Mouse (Mus musculus): ENCODE results near the gene Themis2. TPM values are rescaled to one million over a fixed set of nuclear protein-coding genes. Genes with fewer than 3 reads are reported as not detected.
A peak's percentile ranks its signal among the peaks of the same experiment; 100 is the strongest.

Gene Themis2
- total RNA-seq (2021) = under 1 TPM; 0.61 to 0.66 TPM

DNA sequence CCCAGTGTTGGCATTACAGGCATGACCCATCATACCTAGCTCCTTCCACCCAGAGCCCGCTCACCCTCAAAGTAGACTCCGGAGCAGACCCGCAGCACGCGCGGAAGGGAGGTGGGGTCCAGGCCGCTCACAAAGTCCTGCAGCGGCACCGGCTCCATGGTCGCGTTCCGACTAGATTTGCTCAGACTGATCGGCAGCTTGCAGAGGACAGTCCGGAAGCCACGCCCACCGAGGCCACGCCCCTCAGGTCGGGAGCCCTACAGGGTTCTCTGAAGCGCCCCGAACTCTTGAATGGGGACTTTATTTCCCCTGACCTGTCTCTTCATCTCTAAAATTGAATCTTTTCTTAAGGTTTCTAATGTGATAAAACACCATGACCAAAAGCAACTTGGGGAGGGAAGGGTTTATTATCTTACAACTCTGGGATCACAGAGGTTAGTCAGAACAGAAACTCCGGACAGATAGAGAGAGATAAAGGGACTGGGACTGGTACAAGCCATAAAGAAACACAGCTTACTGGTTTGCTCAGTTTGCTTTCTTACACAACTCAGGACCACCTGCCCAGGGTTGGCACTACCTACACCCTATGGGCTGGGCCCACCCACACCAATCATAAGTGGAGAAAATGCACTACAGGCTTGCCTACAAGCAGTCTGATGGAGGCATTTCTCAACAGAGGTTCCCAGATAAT is at the start of gene Themis2:
Themis2 (minus strand) TSS at position 192 of the 691 bp plus-strand sequence.
- peak in 1 of 2 experiments; percentile 25 for DNase-seq (ENCODE audit: extremely low spot score in 1 of 2, low spot score in 1 of 2)

DNA sequence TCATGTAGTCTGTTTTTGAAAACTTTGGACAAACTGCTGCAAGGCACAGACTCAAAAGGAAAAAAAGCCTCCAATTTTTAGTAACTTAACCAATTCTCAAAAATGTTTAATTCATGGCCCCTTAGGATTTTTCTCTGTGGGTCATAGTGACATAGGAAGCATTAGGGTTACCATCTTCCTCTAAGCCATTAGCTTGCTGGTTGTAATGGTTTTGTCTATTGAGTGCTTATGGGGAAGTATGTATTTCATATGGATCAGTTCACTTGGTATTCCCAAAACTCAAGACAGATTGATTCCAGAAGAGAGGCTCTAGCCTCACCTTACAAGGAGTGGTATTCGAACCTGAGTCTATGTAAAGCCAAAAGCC is 47.5 kb upstream of the Themis2 start:
- DNase-seq (ENCODE audit: extremely low spot score in 1 of 2, low spot score in 1 of 2) = no peak

- peak; percentile 79 to 80 for DNase-seq (ENCODE audit: extremely low spot score in 1 of 2, low spot score in 1 of 2)
Observed at GRCm38 (mm10) chr4:132842970-132843704, 47.0 kb upstream of the Themis2 start, which contains the start of gene Ppp1r8. Gene Ppp1r8 (minus strand): TSS chr4:132843169.

DNA sequence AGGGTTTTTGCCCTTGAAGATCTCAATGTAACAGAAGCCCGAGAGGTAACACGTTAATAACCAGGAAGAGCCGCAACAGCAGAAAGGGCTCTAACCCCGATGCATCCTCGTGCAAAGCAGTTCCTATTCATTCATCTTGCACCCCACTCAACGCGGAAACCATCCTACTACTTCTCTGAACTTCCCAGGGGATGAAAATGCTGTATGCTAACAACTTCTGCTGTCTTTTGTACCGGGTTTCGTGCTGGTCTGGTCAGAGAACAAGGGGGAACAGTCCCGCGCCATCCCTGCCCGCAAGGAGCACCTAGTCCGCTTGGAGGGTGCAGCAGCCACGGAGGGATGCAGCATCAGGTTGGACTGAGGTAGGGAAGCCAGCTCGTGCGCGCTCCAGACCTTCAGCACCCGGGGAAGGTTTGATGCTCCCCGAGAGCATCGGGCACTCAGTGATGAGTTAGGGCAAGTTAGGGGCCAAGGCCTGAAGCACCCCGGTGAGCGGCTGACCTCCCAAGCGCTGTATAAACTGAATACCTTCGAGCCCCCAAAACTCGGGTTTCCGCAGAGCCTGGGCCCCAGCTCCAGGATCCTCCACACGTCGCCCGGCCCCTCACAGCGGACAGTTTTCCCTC is 46.2 kb upstream of the Themis2 start:
- DNase-seq (ENCODE audit: extremely low spot score in 1 of 2, low spot score in 1 of 2) = peak; percentile 13 to 15

- DNase-seq (ENCODE audit: extremely low spot score in 1 of 2, low spot score in 1 of 2) = no peak
Observed at GRCm38 (mm10) chr4:132841493-132841892, 45.3 kb upstream of the Themis2 start.

DNA sequence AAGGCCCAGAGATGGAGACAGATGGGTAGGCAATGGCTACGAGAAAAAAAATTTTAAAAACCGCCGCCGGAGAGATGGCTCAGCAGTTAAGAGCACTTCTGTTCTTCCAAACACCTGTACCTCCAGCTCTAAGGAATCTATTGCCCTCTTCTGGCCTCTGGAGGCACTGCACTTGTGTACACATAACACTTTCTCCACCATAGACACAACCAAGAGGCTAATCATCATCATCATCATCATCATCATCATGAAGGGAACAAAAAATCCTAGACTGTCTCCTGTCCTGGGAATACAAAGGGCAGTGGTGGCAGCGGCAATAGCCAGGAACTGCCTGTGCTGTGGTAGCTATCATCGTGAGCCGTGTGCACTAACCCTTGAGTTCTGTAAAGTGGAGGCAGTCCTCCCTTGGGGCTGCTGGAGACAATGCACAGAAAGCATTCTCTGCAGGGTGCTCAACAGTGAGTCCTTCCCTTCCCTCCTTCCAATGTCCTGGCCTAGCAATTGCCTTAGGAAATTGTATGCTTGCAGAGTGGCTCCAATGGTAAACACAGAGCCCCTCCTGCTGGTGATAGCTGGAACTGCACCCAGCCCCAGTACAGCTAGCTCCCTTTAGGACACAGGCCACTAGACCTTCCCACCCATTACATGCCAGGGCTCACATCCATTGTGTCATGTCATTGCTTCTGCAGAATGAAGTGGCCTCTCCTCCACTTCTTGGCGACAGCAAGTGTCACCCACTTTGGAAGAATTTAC is 27.6 kb upstream of the Themis2 start:
- DNase-seq (ENCODE audit: extremely low spot score in 1 of 2, low spot score in 1 of 2) = peak; percentile 38 to 76

DNA sequence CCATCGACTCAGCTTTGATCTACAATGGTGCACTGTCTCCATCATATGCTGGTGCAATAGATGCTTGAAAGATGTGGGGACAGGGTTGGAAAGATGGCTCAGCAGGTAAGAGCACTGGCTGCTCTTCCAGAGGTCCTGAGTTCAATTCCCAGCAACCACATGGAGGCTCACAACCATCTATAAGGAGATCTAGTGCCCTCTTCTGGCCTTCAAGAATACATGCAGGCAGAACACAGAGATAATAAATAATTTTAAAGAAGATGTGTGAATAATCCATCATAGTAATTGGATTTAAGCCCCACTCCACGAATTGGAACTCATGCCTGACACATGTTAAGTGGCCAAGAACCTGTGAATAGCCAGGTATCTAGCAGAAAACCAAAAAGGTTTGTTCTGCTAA is 22.3 kb upstream of the Themis2 start:
- DNase-seq (ENCODE audit: extremely low spot score in 1 of 2, low spot score in 1 of 2) = no peak

- no peak for DNase-seq (ENCODE audit: extremely low spot score in 1 of 2, low spot score in 1 of 2)
Observed at GRCm38 (mm10) chr4:132816855-132817254, 20.7 kb upstream of the Themis2 start.

DNA sequence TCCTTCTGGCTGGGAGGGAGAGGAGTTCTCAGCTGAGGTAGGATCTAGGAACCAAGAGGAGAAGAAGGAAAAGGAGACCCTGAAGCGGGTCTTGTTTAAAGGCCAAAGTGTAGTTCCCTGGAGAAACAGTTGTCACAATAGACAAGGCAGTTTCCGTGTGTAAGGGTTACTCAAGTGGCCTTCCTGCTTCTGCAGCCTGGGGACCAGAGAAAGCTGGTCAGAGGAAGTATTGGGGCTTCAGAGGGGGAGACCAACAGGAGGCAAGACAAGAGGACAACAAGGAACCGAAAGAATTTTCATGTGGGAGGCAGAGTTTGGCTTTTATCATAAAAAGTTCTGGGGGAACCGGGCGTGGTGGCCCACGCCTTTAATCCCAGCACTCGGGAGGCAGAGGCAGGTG is 20.2 kb upstream of the Themis2 start:
- DNase-seq (ENCODE audit: extremely low spot score in 1 of 2, low spot score in 1 of 2) = no peak

GRCm38 (mm10) chr4:132809621-132810020 is 13.4 kb upstream of the Themis2 start:
- DNase-seq (ENCODE audit: extremely low spot score in 1 of 2, low spot score in 1 of 2) = no peak

DNA sequence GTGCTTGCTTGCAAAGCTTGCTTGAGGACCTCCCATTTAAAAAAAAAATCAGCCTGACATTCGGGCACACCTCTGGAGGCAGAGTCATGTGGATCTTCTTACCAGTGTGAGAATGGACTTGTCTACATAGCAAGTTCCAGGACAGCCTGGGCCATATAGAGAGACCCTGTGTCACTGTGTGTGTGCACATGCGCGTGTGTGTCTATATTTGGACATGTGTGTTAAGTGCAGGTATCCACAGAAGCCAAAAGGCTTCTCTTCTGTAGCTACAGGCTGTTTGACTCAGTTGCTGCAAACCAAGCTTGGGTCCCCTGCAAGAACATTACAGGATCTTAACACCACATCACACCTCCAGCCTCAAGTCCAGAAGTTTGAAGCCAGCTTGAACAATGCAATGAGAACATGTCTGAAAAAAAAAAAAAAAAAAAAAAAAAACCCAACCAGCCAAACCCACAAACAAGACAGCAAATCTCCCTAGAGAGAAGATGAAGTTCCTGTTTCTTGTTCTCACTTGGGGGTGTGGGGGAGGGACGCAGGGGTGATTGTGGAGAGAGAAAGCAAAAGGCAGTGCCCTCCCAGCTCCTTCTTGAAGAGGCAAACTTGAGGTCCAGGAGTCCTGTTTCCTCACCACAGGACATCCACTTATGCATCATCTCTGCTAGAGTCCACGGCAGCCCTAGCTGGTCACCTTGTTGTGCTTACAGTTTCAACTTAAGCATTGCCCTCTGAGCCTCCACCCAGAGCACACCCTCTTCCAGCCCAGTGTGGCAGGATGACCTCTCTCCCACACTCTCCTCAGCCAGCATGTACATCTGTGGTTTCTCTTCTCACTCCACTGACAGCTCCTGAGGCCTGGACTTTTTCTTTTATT is 11.8 kb upstream of the Themis2 start:
- no peak for DNase-seq (ENCODE audit: extremely low spot score in 1 of 2, low spot score in 1 of 2)

GRCm38 (mm10) chr4:132806620-132807191 is 10.5 kb upstream of the Themis2 start:
- DNase-seq (ENCODE audit: extremely low spot score in 1 of 2, low spot score in 1 of 2) = no peak

- no peak for DNase-seq (ENCODE audit: extremely low spot score in 1 of 2, low spot score in 1 of 2)
Observed at GRCm38 (mm10) chr4:132805599-132806197, 9.5 kb upstream of the Themis2 start.

- DNase-seq (ENCODE audit: extremely low spot score in 1 of 2, low spot score in 1 of 2) = no peak
Observed at GRCm38 (mm10) chr4:132805146-132805545, 9.0 kb upstream of the Themis2 start.

- DNase-seq (ENCODE audit: extremely low spot score in 1 of 2, low spot score in 1 of 2) = no peak
Observed at GRCm38 (mm10) chr4:132804331-132804730, 8.1 kb upstream of the Themis2 start.

DNA sequence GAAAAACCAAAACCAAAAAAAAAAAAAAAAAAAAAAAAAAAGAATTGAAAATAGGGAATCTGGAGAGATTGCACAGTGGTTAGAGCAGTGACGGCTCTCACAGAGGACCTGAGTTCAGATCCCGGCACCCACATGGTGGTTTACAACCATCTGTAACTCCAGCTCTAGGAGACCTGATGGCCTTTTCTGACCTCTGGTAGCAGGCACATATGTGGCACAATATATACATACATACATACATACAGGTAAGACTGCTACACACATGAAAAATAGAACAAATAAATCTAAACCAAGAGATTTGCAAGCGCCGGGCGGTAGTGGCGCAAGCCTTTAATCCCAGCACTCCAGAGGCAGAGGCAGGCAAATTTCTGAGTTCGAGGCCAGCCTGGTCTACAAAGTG is 7.7 kb upstream of the Themis2 start:
- DNase-seq (ENCODE audit: extremely low spot score in 1 of 2, low spot score in 1 of 2) = no peak

DNA sequence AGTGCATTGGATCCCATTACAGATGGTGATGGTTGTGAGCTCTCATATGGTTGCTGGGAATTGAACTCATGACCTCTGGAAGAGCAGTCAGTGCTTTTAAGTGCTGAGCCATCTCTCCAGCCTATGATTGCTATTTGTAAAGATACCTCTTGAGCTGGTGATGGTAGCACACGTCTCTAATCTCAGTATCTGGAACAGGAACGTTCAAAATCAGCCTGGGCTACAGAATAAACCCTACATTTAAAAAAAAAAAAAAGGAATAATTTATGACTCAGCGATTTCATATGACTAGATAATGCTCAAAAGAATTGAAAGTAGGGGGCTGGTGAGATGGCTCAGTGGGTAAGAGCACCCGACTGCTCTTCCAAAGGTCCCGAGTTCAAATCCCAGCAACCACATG is 7.0 kb upstream of the Themis2 start:
- DNase-seq (ENCODE audit: extremely low spot score in 1 of 2, low spot score in 1 of 2) = no peak

DNA sequence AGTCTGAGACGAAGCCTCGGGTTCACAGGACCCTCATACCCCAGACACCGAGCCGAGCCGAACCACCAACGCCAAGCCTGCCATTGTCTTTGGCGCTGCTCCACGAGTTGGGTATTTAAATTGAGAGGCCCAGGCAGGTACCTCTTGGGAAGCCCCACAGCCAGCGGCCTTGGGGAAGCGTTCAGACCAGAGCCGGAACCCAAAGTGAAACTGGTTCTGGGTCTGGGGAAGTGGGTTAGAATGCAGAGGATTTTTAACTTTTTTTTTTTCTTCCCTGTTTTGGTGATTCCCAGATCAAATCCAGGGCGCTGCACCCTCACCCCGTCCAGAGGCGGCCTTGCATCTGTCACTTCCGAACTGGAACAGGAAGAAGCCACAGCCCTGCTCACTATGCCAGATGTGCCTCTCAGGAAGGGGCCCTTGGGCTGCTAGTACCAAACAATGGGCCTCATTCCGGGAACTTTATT is 6.0 kb upstream of the Themis2 start:
- DNase-seq (ENCODE audit: extremely low spot score in 1 of 2, low spot score in 1 of 2) = no peak

Measured in layer of hippocampus, postnatal 25 days (tissue).